Comparison of ENCODE assay signal across 20 mouse cellular contexts in the genomic region with DNA sequence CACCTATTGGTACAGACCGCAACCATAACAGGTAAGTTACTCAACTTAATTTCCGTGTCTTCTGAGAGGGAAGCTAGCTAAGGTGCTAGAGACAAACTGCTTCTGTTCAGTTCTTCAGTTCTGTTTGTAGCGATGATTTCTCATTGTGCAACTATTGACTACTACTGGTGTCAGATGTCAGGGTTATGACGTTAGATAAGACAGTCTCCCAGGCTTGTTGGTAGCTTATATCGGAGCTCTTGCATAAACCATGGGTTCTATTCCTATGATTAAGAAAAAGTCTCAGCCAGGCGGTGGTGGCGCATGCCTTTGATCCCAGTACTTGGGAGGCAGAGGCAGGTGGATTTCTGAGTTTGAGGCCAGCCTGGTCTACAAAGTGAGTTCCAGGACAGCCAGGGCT. TPM values are rescaled to one million over a fixed set of nuclear protein-coding genes. Genes with fewer than 3 reads are reported as not detected.
DNase-seq lines count a peak whose midpoint lies in the region; ATAC-seq lines count a peak whose summit lies in the region.
"Had no signal": no experiment of that assay in that cellular context is flagged by ENCODE, and none has a peak within 500 bp of the region (broad histone marks: within the 10 kb centered on the region; RNA-seq: fewer than 3 reads in every experiment).

No protein-coding gene starts in this region.

- H3K9ac ChIP-seq in midbrain, embryonic 15.5 days = no peak overlapping the region

- H3K27me3 ChIP-seq in midbrain, embryonic 15.5 days (replicated peaks) = no peaks in the 10 kb centered on the region
- H3K27me3 ChIP-seq: CH12.LX, Patski had no signal

- no peak overlapping the region for H3K27ac ChIP-seq in midbrain, embryonic 15.5 days

- no peaks in the 10 kb centered on the region for H3K9me3 ChIP-seq in midbrain, embryonic 15.5 days
- H3K9me3 ChIP-seq: G1E had no signal

- H3K36me3 ChIP-seq in midbrain, embryonic 15.5 days (replicated peaks) = peaks cover 63% of the 10 kb centered on the region

- no peak overlapping the region for H3K4me2 ChIP-seq in midbrain, embryonic 15.5 days

- WGBS in midbrain, embryonic 15.5 days = 97% methylated on average over 7 of the region's 7 CpGs

- H3K4me1 ChIP-seq in midbrain, embryonic 15.5 days = no peaks in the 10 kb centered on the region

- no peak overlapping the region for H3K4me3 ChIP-seq in midbrain, embryonic 15.5 days

- intact Hi-C loops in heart, postnatal 25 days (cut with DNase I) = no loop called here

- peak; percentile 30 for DNase-seq in heart, adult 11 months
- DNase-seq in heart, postnatal 25 days (ENCODE audit: low spot score) = no peak
- DNase-seq in 416B (ENCODE audit: low read depth) = peak; percentile 66
- DNase-seq: adrenal gland, adult 2 months; adrenal gland, adult 8-10 months; adrenal gland, postnatal 10 days; adrenal gland, postnatal 14 days; adrenal gland, postnatal 25 days; adrenal gland, postnatal 36 days; B cell, adult 2 months; cerebellum, adult 11 months; cerebellum, adult 11-12 months; cerebellum, adult 18-20 months; cerebellum, adult 2 months had no signal

- no peak for ATAC-seq in midbrain, embryonic 15.5 days (replicated peaks)
- ATAC-seq: activated CD4-positive, CD25-positive, alpha-beta regulatory T cell, adult 4 months; CD4-positive, CD25-positive, alpha-beta regulatory T cell, adult 4 months; Patski had no signal

RNA-seq across cellular contexts. Expression of a gene that starts 29.0 kb away (rescaled TPM):
- under 1 TPM; 0.61 to 0.73 TPM for total RNA-seq in heart, postnatal 25 days (2021)
- 11.5 and 15.4 TPM in 2 replicates for polyA plus RNA-seq in midbrain, embryonic 15.5 days (2015; fragmentation: Nextera tagmentation; extraction: Ambion mirVana)
- total RNA-seq: CH12.LX, G1E had no signal
- polyA plus RNA-seq: activated CD4-positive, CD25-positive, alpha-beta regulatory T cell, adult 4 months; CD4-positive, CD25-positive, alpha-beta regulatory T cell, adult 4 months had no signal

RNA-seq across cellular contexts. Expression of a gene that starts 35.0 kb away (rescaled TPM):
- total RNA-seq in heart, postnatal 25 days (2021) = 10 to 100 TPM; 38.2 to 45.3 TPM
- polyA plus RNA-seq in midbrain, embryonic 15.5 days (2015; fragmentation: Nextera tagmentation; extraction: Ambion mirVana) = 30.5 and 30.9 TPM in 2 replicates

RNA-seq across cellular contexts. Expression of a gene that starts 54.0 kb away (rescaled TPM):
- total RNA-seq in heart, postnatal 25 days (2021) = 10 to 100 TPM; 35.1 to 35.2 TPM
- 41.8 and 48.4 TPM in 2 replicates for polyA plus RNA-seq in midbrain, embryonic 15.5 days (2015; fragmentation: Nextera tagmentation; extraction: Ambion mirVana)
